Comparison of ENCODE assay signal across 11 mouse cellular contexts in the genomic region with DNA sequence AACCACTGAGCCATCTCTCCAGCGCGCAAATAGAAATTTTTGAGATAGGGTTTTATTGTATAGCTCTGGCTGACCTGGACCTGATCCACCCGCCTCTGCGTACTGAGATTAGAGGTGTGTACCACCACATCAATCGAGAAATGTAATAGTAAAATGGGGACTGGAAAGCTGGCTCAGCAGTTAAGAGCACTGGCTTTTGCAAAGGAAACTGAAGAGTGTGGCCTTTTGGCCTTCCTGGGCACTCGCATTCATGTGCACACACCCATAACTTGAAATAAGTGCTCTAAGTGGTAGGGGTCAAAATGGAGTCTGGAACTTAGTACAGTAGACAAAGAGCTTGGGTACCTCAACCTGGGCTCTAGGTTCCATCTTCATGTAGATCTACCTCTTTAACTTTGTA. TPM values are rescaled to one million over a fixed set of nuclear protein-coding genes. Genes with fewer than 3 reads are reported as not detected.
DNase-seq lines count a peak whose midpoint lies in the region; ATAC-seq and TF ChIP-seq lines count a peak whose summit lies in the region.
"Had no signal": no experiment of that assay in that cellular context is flagged by ENCODE, and none has a peak within 500 bp of the region (broad histone marks: within the 10 kb centered on the region; RNA-seq: fewer than 3 reads in every experiment).

No protein-coding gene starts in this region.

- peaks cover 29% of the 10 kb centered on the region for H3K4me1 ChIP-seq in hindbrain, embryonic 10.5 days (replicated peaks)
- H3K4me1 ChIP-seq in hindbrain, postnatal 0 days (ENCODE audit: insufficient read depth, low read length): peaks cover 11% of the 10 kb centered on the region; the same call in 1 of the 2 replicates
- H3K4me1 ChIP-seq in MEL (ENCODE audit: control insufficient read depth in 1 of 2, insufficient read depth in 2 of 2, low read length in 2 of 2): peaks cover 0 to 7% of the 10 kb centered on the region in 2 experiments
- H3K4me1 ChIP-seq in embryonic fibroblast, embryonic 13.5 days (ENCODE audit: control insufficient read depth, insufficient read depth, low read length): peaks cover 8% of the 10 kb centered on the region
- peaks cover 27% of the 10 kb centered on the region for H3K4me1 ChIP-seq in limb, embryonic 15.5 days

- peaks cover 56% of the 10 kb centered on the region for H3K79me2 ChIP-seq in MEL (ENCODE audit: control insufficient read depth, insufficient read depth, low read length, poor library complexity)

- no peak for TF ChIP-seq EP300 in MEL (IDR thresholded peaks at IDR 0.05; ENCODE audit: low read depth in 1 of 2, low read length in 2 of 2)

- no peak overlapping the region for H3K4me2 ChIP-seq in hindbrain, postnatal 0 days (ENCODE audit: low read depth, low read length)
- H3K4me2 ChIP-seq in limb, embryonic 15.5 days: 0 out of 2 replicates have a peak overlapping the region, but pooled peaks have one; percentile 56

- H3K9ac ChIP-seq in hindbrain, postnatal 0 days (replicated peaks; ENCODE audit: low read length): no peak overlapping the region
- peak overlapping the region; percentile 13; the same call in 1 of the 2 replicates for H3K9ac ChIP-seq in MEL (ENCODE audit: control insufficient read depth, low read depth, low read length, poor library complexity, severe bottlenecking)
- no peak overlapping the region for H3K9ac ChIP-seq in limb, embryonic 15.5 days

- DNase-seq in hindbrain, embryonic 10.5 days (ENCODE audit: low spot score): no peak
- no peak for DNase-seq in hindbrain, postnatal 0 days (ENCODE audit: low spot score)
- no peak for DNase-seq in MEL (ENCODE audit: low read depth, low spot score)
- DNase-seq in kidney, postnatal 25 days: no peak
- DNase-seq in adrenal gland, adult (ENCODE audit: inconsistent age in 2 of 2, low spot score in 1 of 2): no peak
- DNase-seq: gastrocnemius, postnatal 14 days; lung, adult 2 months had no signal

- no peak for TF ChIP-seq POLR2A in MEL (IDR thresholded peaks at IDR 0.05; ENCODE audit: control insufficient read depth in 1 of 2, insufficient read depth in 1 of 2, low read depth in 1 of 2, low read length in 2 of 2, poor library complexity in 1 of 2)
- TF ChIP-seq POLR2A in embryonic fibroblast, embryonic 13.5 days (IDR thresholded peaks at IDR 0.05; ENCODE audit: low read depth, low read length): no peak

- H3K27me3 ChIP-seq in hindbrain, embryonic 10.5 days (ENCODE audit: insufficient read depth, poor library complexity, severe bottlenecking): no peaks in the 10 kb centered on the region
- no peaks in the 10 kb centered on the region for H3K27me3 ChIP-seq in hindbrain, postnatal 0 days (ENCODE audit: insufficient read depth, low read length)
- no peaks in the 10 kb centered on the region for H3K27me3 ChIP-seq in MEL (ENCODE audit: control insufficient read depth in 1 of 2, insufficient read depth in 2 of 2, low read length in 2 of 2)
- no peaks in the 10 kb centered on the region for H3K27me3 ChIP-seq in limb, embryonic 15.5 days

- H3K9me3 ChIP-seq in hindbrain, embryonic 10.5 days: no peaks in the 10 kb centered on the region
- H3K9me3 ChIP-seq in hindbrain, postnatal 0 days (ENCODE audit: low read length): no peaks in the 10 kb centered on the region
- no peaks in the 10 kb centered on the region for H3K9me3 ChIP-seq in MEL (replicated peaks; ENCODE audit: insufficient read depth, low read length)
- H3K9me3 ChIP-seq in limb, embryonic 15.5 days: no peaks in the 10 kb centered on the region

- TF ChIP-seq RAD21 in MEL (IDR thresholded peaks at IDR 0.05; ENCODE audit: low read depth, low read length): no peak

- TF ChIP-seq CTCF in hindbrain, postnatal 0 days (IDR thresholded peaks at IDR 0.05; ENCODE audit: low read depth): no peak
- no peak for TF ChIP-seq CTCF in MEL (IDR thresholded peaks at IDR 0.05 in 2 of 3, conservative IDR thresholded peaks at IDR 0.05 in 1 of 3; ENCODE audit: control insufficient read depth in 1 of 3, insufficient read depth in 1 of 3, low read depth in 2 of 3, low read length in 3 of 3, poor library complexity in 1 of 3, severe bottlenecking in 1 of 3)
- no peak for TF ChIP-seq CTCF in embryonic fibroblast, embryonic 13.5 days (IDR thresholded peaks at IDR 0.05; ENCODE audit: borderline replicate concordance, insufficient read depth, low read length)

- H3K36me3 ChIP-seq in hindbrain, embryonic 10.5 days: peaks cover 55% of the 10 kb centered on the region
- H3K36me3 ChIP-seq in hindbrain, postnatal 0 days (ENCODE audit: insufficient read depth, low read length): peaks cover 7% of the 10 kb centered on the region; the same call in 1 of the 2 replicates
- peaks cover 14 to 33% of the 10 kb centered on the region in 2 experiments for H3K36me3 ChIP-seq in MEL (ENCODE audit: control insufficient read depth in 1 of 2, insufficient read depth in 2 of 2, low read length in 2 of 2)
- H3K36me3 ChIP-seq in limb, embryonic 15.5 days: peaks cover 29% of the 10 kb centered on the region

- WGBS in hindbrain, embryonic 10.5 days: 94% methylated on average over 6 of the region's 6 CpGs
- WGBS in hindbrain, postnatal 0 days: 88% methylated on average over 6 of the region's 6 CpGs
- WGBS in limb, embryonic 15.5 days: 89% methylated on average over 6 of the region's 6 CpGs

- no peak for ATAC-seq in hindbrain, postnatal 0 days
- no peak for ATAC-seq in limb, embryonic 15.5 days (ENCODE audit: insufficient number of reproducible peaks, low FRiP score, low TSS enrichment, low read depth)
- no peak for ATAC-seq in megakaryocyte-erythroid progenitor cell, adult 5-6 weeks (replicated peaks; ENCODE audit: low FRiP score, low TSS enrichment, poor library complexity, severe bottlenecking)

- 0 out of 2 replicates have a peak overlapping the region, but pooled peaks have one; percentile 77 for H3K4me3 ChIP-seq in hindbrain, embryonic 10.5 days
- no peak overlapping the region for H3K4me3 ChIP-seq in hindbrain, postnatal 0 days (ENCODE audit: low read length)
- no peak overlapping the region; a peak in 1 of 4 replicates for H3K4me3 ChIP-seq in MEL (ENCODE audit: control insufficient read depth in 1 of 2, insufficient read depth in 1 of 2, low read depth in 2 of 2, low read length in 2 of 2)
- peak overlapping the region; percentile 83 for H3K4me3 ChIP-seq in embryonic fibroblast, embryonic 13.5 days (ENCODE audit: insufficient read depth, low read length)
- no peak overlapping the region for H3K4me3 ChIP-seq in limb, embryonic 15.5 days

- no peak overlapping the region for H3K27ac ChIP-seq in hindbrain, embryonic 10.5 days
- H3K27ac ChIP-seq in hindbrain, postnatal 0 days: no peak overlapping the region
- no peak overlapping the region for H3K27ac ChIP-seq in MEL (ENCODE audit: control insufficient read depth, low read depth, low read length)
- no peak overlapping the region for H3K27ac ChIP-seq in embryonic fibroblast, embryonic 13.5 days (ENCODE audit: insufficient read depth, low read length)
- no peak overlapping the region for H3K27ac ChIP-seq in limb, embryonic 15.5 days

RNA-seq across cellular contexts. Expression of a gene that starts 2.8 kb away (rescaled TPM):
- polyA plus RNA-seq in hindbrain, embryonic 10.5 days (2016; fragmentation: Nextera tagmentation; extraction: Ambion mirVana): 1.6 and 3.0 TPM in 2 replicates
- 2.1 and 3.3 TPM in 2 replicates for total RNA-seq in hindbrain, postnatal 0 days (2014; rRNA removed)
- 4.3 and 4.9 TPM in 2 replicates for polyA plus RNA-seq in hindbrain, postnatal 0 days (2015; fragmentation: Nextera tagmentation; extraction: Ambion mirVana)
- 1.1 and 1.2 TPM in 2 replicates for total RNA-seq in MEL (2012; rRNA removed)
- 1 to 10 TPM in 1 of 2 experiments, not detected in 1; 2.5 TPM for polyA plus RNA-seq in MEL (2012; ENCODE audit: insufficient read depth in 1 of 2, insufficient read length in 2 of 2, low read depth in 1 of 2, low replicate concordance in 2 of 2, missing spikeins in 1 of 2)
- polyA plus RNA-seq in embryonic fibroblast, embryonic 13.5 days (2011; ENCODE audit: insufficient read length, low read depth, missing spikeins): 1.5 and 2.8 TPM in 2 replicates
- polyA plus RNA-seq in limb, embryonic 15.5 days (2015; fragmentation: Nextera tagmentation; extraction: Ambion mirVana): 2.0 and 2.3 TPM in 2 replicates
- 0.44 and 3.3 TPM in 2 replicates for total RNA-seq in megakaryocyte-erythroid progenitor cell, adult 5-6 weeks (2014; fragmentation: Nextera tagmentation)
- total RNA-seq in megakaryocyte-erythroid progenitor cell, adult 5-6 weeks (2017): 0.56 and 1.3 TPM in 2 replicates

RNA-seq across cellular contexts. Expression of a gene that starts 2.8 kb away (rescaled TPM):
- polyA plus RNA-seq in hindbrain, embryonic 10.5 days (2016; fragmentation: Nextera tagmentation; extraction: Ambion mirVana): 498 and 605 TPM in 2 replicates
- 47.4 and 56.8 TPM in 2 replicates for total RNA-seq in hindbrain, postnatal 0 days (2014; rRNA removed)
- polyA plus RNA-seq in hindbrain, postnatal 0 days (2015; fragmentation: Nextera tagmentation; extraction: Ambion mirVana): 291 and 296 TPM in 2 replicates
- 70.7 and 89.4 TPM in 2 replicates for total RNA-seq in MEL (2012; rRNA removed)
- polyA plus RNA-seq in MEL (2012; ENCODE audit: insufficient read depth in 1 of 2, insufficient read length in 2 of 2, low read depth in 1 of 2, low replicate concordance in 2 of 2, missing spikeins in 1 of 2): 100 to 1,000 TPM; 471 to 473 TPM
- 1,111 and 1,129 TPM in 2 replicates for polyA plus RNA-seq in embryonic fibroblast, embryonic 13.5 days (2011; ENCODE audit: insufficient read length, low read depth, missing spikeins)
- 841 and 923 TPM in 2 replicates for polyA plus RNA-seq in limb, embryonic 15.5 days (2015; fragmentation: Nextera tagmentation; extraction: Ambion mirVana)
- 98.2 and 163 TPM in 2 replicates for total RNA-seq in megakaryocyte-erythroid progenitor cell, adult 5-6 weeks (2014; fragmentation: Nextera tagmentation)
- total RNA-seq in megakaryocyte-erythroid progenitor cell, adult 5-6 weeks (2017): 198 and 215 TPM in 2 replicates

RNA-seq across cellular contexts. Expression of a gene that starts 27.7 kb away (rescaled TPM):
- 3.3 and 6.5 TPM in 2 replicates for polyA plus RNA-seq in hindbrain, embryonic 10.5 days (2016; fragmentation: Nextera tagmentation; extraction: Ambion mirVana)
- total RNA-seq in hindbrain, postnatal 0 days (2014; rRNA removed): 0.58 TPM in 1 of 2 replicates, not detected in the other
- 1.4 and 1.7 TPM in 2 replicates for polyA plus RNA-seq in hindbrain, postnatal 0 days (2015; fragmentation: Nextera tagmentation; extraction: Ambion mirVana)
- total RNA-seq in MEL (2012; rRNA removed): not detected in 2 replicates
- polyA plus RNA-seq in MEL (2012; ENCODE audit: insufficient read depth in 1 of 2, insufficient read length in 2 of 2, low read depth in 1 of 2, low replicate concordance in 2 of 2, missing spikeins in 1 of 2): not detected
- not detected in 2 replicates for polyA plus RNA-seq in embryonic fibroblast, embryonic 13.5 days (2011; ENCODE audit: insufficient read length, low read depth, missing spikeins)
- 8.8 and 9.5 TPM in 2 replicates for polyA plus RNA-seq in limb, embryonic 15.5 days (2015; fragmentation: Nextera tagmentation; extraction: Ambion mirVana)
- not detected in 2 replicates for total RNA-seq in megakaryocyte-erythroid progenitor cell, adult 5-6 weeks (2014; fragmentation: Nextera tagmentation)
- not detected in 2 replicates for total RNA-seq in megakaryocyte-erythroid progenitor cell, adult 5-6 weeks (2017)
- total RNA-seq: gastrocnemius, postnatal 14 days; layer of hippocampus, adult 8-10 months had no signal

RNA-seq across cellular contexts. Expression of a gene that starts 29.4 kb away (rescaled TPM):
- not detected in 2 replicates for polyA plus RNA-seq in hindbrain, embryonic 10.5 days (2016; fragmentation: Nextera tagmentation; extraction: Ambion mirVana)
- total RNA-seq in hindbrain, postnatal 0 days (2014; rRNA removed): 0.07 TPM in 1 of 2 replicates, not detected in the other
- 0.03 TPM in 1 of 2 replicates, not detected in the other for polyA plus RNA-seq in hindbrain, postnatal 0 days (2015; fragmentation: Nextera tagmentation; extraction: Ambion mirVana)
- total RNA-seq in MEL (2012; rRNA removed): not detected in 2 replicates
- not detected for polyA plus RNA-seq in MEL (2012; ENCODE audit: insufficient read depth in 1 of 2, insufficient read length in 2 of 2, low read depth in 1 of 2, low replicate concordance in 2 of 2, missing spikeins in 1 of 2)
- not detected in 2 replicates for polyA plus RNA-seq in embryonic fibroblast, embryonic 13.5 days (2011; ENCODE audit: insufficient read length, low read depth, missing spikeins)
- polyA plus RNA-seq in limb, embryonic 15.5 days (2015; fragmentation: Nextera tagmentation; extraction: Ambion mirVana): not detected in 2 replicates
- total RNA-seq in megakaryocyte-erythroid progenitor cell, adult 5-6 weeks (2014; fragmentation: Nextera tagmentation): not detected in 2 replicates
- total RNA-seq in megakaryocyte-erythroid progenitor cell, adult 5-6 weeks (2017): not detected in 2 replicates
- total RNA-seq: gastrocnemius, postnatal 14 days had no signal
- polyA plus RNA-seq: lung, adult 2 months had no signal

RNA-seq across cellular contexts. Expression of a gene that starts 32.6 kb away (rescaled TPM):
- 502 and 520 TPM in 2 replicates for polyA plus RNA-seq in hindbrain, embryonic 10.5 days (2016; fragmentation: Nextera tagmentation; extraction: Ambion mirVana)
- total RNA-seq in hindbrain, postnatal 0 days (2014; rRNA removed): 420 and 667 TPM in 2 replicates
- 306 and 336 TPM in 2 replicates for polyA plus RNA-seq in hindbrain, postnatal 0 days (2015; fragmentation: Nextera tagmentation; extraction: Ambion mirVana)
- total RNA-seq in MEL (2012; rRNA removed): 352 and 370 TPM in 2 replicates
- 100 to 1,000 TPM in 1 of 2 experiments, not detected in 1; 469 TPM for polyA plus RNA-seq in MEL (2012; ENCODE audit: insufficient read depth in 1 of 2, insufficient read length in 2 of 2, low read depth in 1 of 2, low replicate concordance in 2 of 2, missing spikeins in 1 of 2)
- 553 and 625 TPM in 2 replicates for polyA plus RNA-seq in embryonic fibroblast, embryonic 13.5 days (2011; ENCODE audit: insufficient read length, low read depth, missing spikeins)
- polyA plus RNA-seq in limb, embryonic 15.5 days (2015; fragmentation: Nextera tagmentation; extraction: Ambion mirVana): 552 and 557 TPM in 2 replicates
- total RNA-seq in megakaryocyte-erythroid progenitor cell, adult 5-6 weeks (2014; fragmentation: Nextera tagmentation): 408 and 415 TPM in 2 replicates
- total RNA-seq in megakaryocyte-erythroid progenitor cell, adult 5-6 weeks (2017): 367 and 469 TPM in 2 replicates

Comparison
In these comparisons a context has a peak if more than half of its experiments do, and no peak if none do; other contexts are left out.
1. H3K4me3 ChIP-seq: peak in hindbrain, embryonic 10.5 days (single experiment) and embryonic fibroblast, embryonic 13.5 days (single experiment); none in hindbrain, postnatal 0 days (single experiment), MEL (0 of 2) and limb, embryonic 15.5 days (single experiment).